Mouse (Mus musculus) brain, embryonic 14.5 days (tissue): ENCODE data around the gene Litaf.

Source experiments
- CTCF ChIP-seq: fragments of 200-500 bp; IDR thresholded peaks from 2 replicates; pipeline ENCODE4 v1.5.1; 2012; ENCODE audit warnings: inconsistent platforms, mild to moderate bottlenecking, moderate library complexity, borderline replicate concordance; ENCODE audit not compliant: insufficient read depth, insufficient read length; ENCODE audit errors: extremely low read depth
- POLR2A ChIP-seq: fragments of 200-500 bp; IDR thresholded peaks from 2 replicates; pipeline ENCODE4 v1.6.1; 2012; ENCODE audit warnings: mild to moderate bottlenecking, inconsistent platforms, borderline replicate concordance; ENCODE audit not compliant: poor library complexity, insufficient read depth, insufficient read length, severe bottlenecking; ENCODE audit errors: extremely low read depth

GRCm38 (mm10) chr16:11022113-11022489, 43.9 kb downstream of the Litaf start:
- TF ChIP-seq POLR2A = no peak
- TF ChIP-seq CTCF = no peak
